Mouse (Mus musculus) kidney, postnatal 4 days (tissue): ENCODE results near the gene Wdr63.
A peak's percentile ranks its signal among the peaks of the same experiment; 100 is the strongest.
"Not testable (repeated sequence)": the region's sequence is repeated elsewhere in the genome, so short reads cannot be mapped to it uniquely, and the experiment has no call there.

Experiments
- DNase-seq, 2 experiments: peaks; one replicate each; pipeline ENCODE4 v3.0.0; 2021; ENCODE audit warnings: mixed read lengths in 2 of 2

Gene Wdr63

DNA sequence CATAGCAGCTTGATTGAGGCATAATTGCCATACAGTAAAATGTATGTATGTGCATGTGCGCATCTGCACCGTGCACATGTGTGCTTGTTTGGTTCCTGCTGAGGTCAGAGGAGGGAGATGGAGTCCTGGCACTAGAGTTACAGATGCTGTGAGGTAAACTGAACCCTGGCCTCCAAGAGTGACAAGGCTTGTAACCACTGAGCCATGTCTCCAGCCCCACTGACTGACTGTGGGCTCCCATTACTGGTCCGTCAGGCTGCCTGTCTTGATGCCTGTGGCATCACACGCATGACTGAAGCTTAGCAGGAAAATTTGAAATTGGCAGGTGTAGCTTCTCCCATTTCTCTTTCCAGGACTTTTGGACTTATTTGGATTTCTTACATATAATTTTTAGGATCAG is 97.2 kb downstream of the Wdr63 start:
- DNase-seq = peak; percentile 30 to 51

DNA sequence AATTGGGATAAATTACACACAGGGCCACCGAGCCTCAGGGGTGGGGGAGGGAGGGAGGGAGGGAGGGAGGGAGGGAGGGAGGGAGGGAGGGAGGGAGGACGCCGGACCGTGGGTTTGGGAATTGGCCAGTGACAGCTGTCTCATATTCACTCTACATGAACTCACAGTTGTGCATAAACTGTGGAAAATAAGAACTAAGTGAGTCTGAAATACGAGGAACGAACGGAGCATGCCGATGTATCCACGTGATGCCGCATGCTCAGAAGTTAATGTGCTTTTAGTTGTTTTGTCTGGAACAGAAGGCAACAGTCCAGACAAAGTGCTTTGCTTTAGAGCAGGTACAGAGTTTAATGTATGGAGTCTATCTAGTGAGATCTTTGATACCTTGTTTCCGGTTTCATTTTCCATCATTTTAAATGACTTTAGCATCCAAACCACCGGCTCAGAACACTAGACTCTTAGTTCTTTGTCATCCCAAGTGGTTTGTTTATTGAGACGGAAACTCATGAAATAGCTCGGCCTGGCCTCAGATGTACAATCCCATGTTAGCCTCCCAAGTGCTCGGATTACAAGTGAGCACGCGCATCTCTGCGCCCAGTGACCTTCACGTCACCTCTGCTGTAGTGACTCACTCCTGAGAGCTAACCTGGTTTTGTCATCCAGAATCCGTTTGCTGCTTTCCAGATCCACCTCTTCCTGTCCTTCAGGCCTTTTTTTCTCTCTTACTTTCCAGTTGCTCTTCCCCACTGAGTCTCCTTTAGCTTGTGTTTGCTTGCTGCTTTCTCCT is 97.9 kb downstream of the Wdr63 start:
- peak; percentile 54 to 63 for DNase-seq

GRCm38 (mm10) chr3:146007872-146008271 is 100.1 kb downstream of the Wdr63 start:
- DNase-seq = no peak

GRCm38 (mm10) chr3:146004347-146005051 is 103.4 kb downstream of the Wdr63 start:
- DNase-seq = no peak

DNA sequence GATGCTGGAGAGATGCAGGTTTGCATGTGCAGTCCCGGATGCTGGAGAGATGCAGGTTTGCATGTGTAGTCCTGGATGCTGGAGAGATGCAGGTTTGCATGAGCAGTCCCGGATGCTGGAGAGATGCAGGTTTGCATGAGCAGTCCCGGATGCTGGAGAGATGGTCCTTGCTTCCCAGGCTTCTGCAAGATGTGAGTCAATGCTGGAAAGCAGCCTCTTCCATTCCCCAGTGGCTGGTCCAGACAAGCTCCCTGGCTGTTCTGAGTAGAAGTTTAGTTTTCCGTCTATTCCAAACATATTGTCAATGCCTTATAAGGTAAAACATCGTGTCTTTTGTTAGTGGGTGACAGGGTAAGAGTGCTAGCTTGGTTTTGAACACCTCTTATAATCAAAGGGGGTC is 111.4 kb downstream of the Wdr63 start:
- DNase-seq = not testable (repeated sequence)

GRCm38 (mm10) chr3:145995489-145995888 is 112.4 kb downstream of the Wdr63 start:
- no peak for DNase-seq

- no peak for DNase-seq
These were observed 114.3 kb downstream of the Wdr63 start for GRCm38 (mm10) chr3:145993481-145994201.

- DNase-seq = peak; percentile 48 to 59
These were observed 115.1 kb downstream of the Wdr63 start for GRCm38 (mm10) chr3:145992796-145993195.

DNA sequence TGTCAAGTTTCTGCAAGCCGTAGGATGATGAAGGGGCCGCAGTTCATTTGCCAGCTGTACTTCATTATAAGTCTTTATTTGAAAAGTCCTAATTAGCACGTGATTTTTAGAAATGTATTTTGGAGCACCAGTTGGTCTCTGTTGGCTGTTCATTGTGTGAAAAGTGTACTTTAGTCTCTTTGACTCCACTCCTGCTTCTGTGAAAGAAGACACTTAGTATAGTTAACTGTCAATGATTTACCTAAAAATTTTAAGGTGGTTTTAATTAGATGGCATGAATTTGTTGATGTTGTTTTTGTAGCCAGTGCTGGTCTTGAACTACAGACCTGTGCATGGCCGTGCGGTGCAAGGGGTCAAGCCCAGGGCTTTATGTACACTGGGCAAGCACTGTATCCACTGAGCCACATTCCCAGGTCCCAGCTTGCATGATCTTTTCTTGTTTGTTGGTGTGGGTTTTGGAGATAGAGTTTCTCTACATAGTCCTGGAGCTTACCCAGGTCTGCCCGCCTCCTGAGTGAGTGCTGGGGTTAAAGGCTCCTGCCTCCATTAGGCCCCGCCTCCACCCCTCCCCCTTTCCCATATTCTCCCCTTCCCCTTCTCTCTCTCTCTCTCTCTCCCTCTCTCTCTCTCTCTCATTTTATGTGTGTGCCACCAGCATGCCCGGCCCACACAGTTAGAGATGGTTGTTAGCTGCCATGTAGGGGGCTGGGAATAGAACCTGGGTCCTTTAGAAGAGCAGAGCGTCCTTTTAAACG is 115.8 kb downstream of the Wdr63 start:
- DNase-seq = no peak

- DNase-seq = peak; percentile 23 to 43
These were observed 116.8 kb downstream of the Wdr63 start for GRCm38 (mm10) chr3:145991130-145991529.
